Mouse (Mus musculus) kidney, embryonic 16.5 days (tissue): Measurements from ENCODE around the gene Nt5c1a. TPM values are rescaled to one million over a fixed set of nuclear protein-coding genes. Genes with fewer than 3 reads are reported as not detected.
"Not testable (repeated sequence)": the region's sequence is repeated elsewhere in the genome, so short reads cannot be mapped to it uniquely, and the experiment has no call there.

Experiments used
- ATAC-seq: fragments of 200-750 bp; cut with Nextera tagmentation; 2 replicates; pipeline ENCODE4 v1.8.0; 2017; ENCODE audit warnings: moderate TSS enrichment; ENCODE audit not compliant: low FRiP score, low TSS enrichment
- H3K27ac ChIP-seq: fragments of 300-500 bp; sonication (generic); 2 replicates; pipeline ENCODE4 v1.5.1; 2014; ENCODE audit warnings: low read length
- H3K27me3 ChIP-seq: fragments of 300-500 bp; sonication (generic); 2 replicates; pipeline ENCODE4 v1.6.1; 2014; ENCODE audit warnings: low read length, control low read depth, mixed read lengths; ENCODE audit not compliant: insufficient read depth
- H3K36me3 ChIP-seq: fragments of 300-500 bp; sonication (generic); 2 replicates; pipeline ENCODE4 v1.6.1; 2014; ENCODE audit warnings: low read length, control low read depth, mixed read lengths; ENCODE audit not compliant: insufficient read depth
- H3K4me1 ChIP-seq: fragments of 300-500 bp; sonication (generic); 2 replicates; pipeline ENCODE4 v1.6.1; 2014; ENCODE audit warnings: low read length, control low read depth, mixed read lengths; ENCODE audit not compliant: insufficient read depth
- H3K4me2 ChIP-seq: fragments of 300-500 bp; sonication (generic); replicated peaks from 2 replicates; pipeline ENCODE4 v1.6.1; 2014; ENCODE audit warnings: low read depth, low read length
- H3K4me3 ChIP-seq: fragments of 300-500 bp; sonication (generic); 2 replicates; pipeline ENCODE4 v1.5.1; 2014; ENCODE audit warnings: mild to moderate bottlenecking, low read length
- H3K9ac ChIP-seq: fragments of 300-500 bp; sonication (generic); replicated peaks from 2 replicates; pipeline ENCODE4 v1.6.1; 2014; ENCODE audit warnings: low read length
- H3K9me3 ChIP-seq: fragments of 300-500 bp; sonication (generic); 2 replicates; pipeline ENCODE4 v1.6.1; 2016; ENCODE audit warnings: low read length, control low read depth
- WGBS: fragments of 180-500 bp; shearing (Covaris S2); extraction: QIAGEN DNeasy Blood & Tissue Kit; methylation state at CpG from one replicate; pipeline ENCODE4 v1.1.7; 2014; 5-methylcytosine and 5-hydroxymethylcytosine counted together
- polyA plus RNA-seq: library from polyadenylated mRNA; unstranded; fragments of >200 nt; fragmentation: Nextera tagmentation; extraction: Ambion mirVana; gene quantifications from 2 replicates; pipeline ENCODE4 v1.2.1, GENCODE M21; 2015

Nt5c1a gene
- 0.25 and 0.28 TPM in 2 replicates for polyA plus RNA-seq

DNA sequence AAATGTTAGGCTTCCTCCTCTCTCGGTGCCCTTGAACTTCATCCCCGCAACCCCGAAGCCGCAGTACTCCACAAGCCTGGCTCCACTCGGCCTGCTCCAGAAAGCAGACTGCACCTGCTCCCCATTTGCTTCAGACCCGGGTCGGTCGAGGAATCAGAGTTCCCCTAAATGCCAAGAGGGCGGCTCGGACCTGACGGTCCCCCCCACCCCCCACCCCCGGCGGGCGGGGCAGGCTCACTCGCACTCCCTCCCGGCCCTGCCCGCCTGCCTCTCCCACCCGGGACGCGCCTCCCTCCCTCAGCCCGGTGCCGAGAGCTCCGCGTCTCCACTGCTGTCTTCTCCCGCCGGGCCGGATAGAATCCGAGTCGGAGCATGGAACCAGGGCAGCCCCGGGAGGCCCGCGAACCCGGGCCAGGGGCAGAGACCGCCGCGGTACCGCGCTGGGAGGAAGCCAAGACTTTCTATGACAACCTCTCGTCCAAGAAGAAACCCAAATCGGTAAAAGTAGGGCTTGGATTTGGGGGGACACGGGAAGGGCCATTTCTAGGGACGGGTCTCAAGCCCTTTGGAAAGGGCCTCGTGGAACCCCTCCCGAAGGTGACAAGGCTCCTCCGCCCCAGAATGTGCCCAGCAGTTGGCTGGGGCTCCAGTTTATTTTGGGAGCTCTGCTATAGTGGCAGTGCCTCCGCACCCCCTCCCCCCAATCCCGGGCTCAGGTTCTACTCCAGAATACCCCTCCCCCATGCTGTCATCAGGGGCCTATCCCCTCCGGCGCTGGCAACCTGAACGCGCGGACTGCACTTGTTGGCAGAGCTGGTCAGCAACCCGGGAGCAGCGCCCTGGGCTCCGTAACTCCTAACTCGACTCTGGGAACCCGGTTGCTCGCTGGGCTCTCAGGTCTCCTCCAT, at the start of gene Nt5c1a:
Nt5c1a (plus strand) TSS at position 319 of the 908 bp plus-strand sequence.
- H3K9me3 ChIP-seq: no peaks in the 10 kb centered on the region
- H3K27me3 ChIP-seq: peaks cover 28% of the 10 kb centered on the region
- H3K4me1 ChIP-seq: peaks cover 14% of the 10 kb centered on the region
- under 1% methylated on average over 58 of the region's 58 CpGs for WGBS
- H3K4me2 ChIP-seq: peak within 1 kb of the TSS; percentile 87
- peak; percentile 55 for ATAC-seq
- H3K4me3 ChIP-seq: peak within 1 kb of the TSS; percentile 49
- H3K36me3 ChIP-seq: no peaks in the 10 kb centered on the region
- no peak within 1 kb of the TSS for H3K27ac ChIP-seq
- peak within 1 kb of the TSS; percentile 58 for H3K9ac ChIP-seq

DNA sequence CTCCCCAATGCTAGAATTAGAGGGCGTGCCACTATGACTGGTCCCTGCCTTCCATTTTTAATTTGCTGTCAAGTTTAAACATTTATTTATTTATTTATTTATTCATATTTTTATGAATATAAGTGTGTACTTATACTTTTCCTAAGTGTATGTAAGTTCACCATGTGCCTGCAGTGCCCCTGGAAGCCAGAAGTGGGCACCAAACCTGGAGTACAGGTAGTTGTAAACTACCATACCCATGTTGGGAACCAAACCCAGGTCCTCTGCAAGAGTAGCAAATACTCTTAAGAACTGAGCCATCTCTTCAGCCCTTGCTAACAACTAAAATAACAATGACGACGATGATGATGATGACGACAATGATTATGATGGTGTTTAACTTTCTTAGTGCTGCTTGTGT, 49.3 kb upstream of the Nt5c1a start:
- 81% methylated on average over 4 of the region's 4 CpGs for WGBS
- Histone ChIP-seq H3K27me3 (no peaks in the 10 kb centered on the region; the same call in 1 of the 2 replicates), H3K4me3 (no peak overlapping the region), H3K9ac (no peak overlapping the region), H3K4me1 (peaks cover 3% of the 10 kb centered on the region; the same call in 1 of the 2 replicates), H3K27ac (no peak overlapping the region), H3K4me2 (no peak overlapping the region), H3K36me3 (no peaks in the 10 kb centered on the region), H3K9me3 (no peaks in the 10 kb centered on the region)
- no peak for ATAC-seq

DNA sequence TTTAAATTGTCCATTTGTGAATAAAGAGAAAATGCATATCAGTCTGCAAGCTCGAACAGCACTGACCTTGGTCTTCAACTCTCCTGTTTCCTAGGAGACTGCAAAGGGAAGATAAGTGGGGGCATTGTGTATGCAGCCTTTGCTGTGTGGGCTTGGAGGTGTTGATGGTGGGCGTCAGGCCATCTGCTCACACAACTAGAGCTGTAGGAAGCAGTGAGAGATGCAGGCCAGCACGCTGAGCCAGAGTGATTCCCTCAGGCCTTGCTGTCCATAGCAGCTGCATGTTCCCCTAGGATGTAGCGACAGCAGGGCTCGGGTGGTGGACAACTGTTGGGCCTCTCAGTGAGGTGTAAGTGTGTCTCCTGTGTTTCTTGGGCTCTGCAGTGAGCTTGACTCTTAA, 48.3 kb upstream of the Nt5c1a start:
- Histone ChIP-seq H3K27ac (no peak overlapping the region), H3K4me1 (peaks cover 3% of the 10 kb centered on the region; the same call in 1 of the 2 replicates), H3K4me3 (no peak overlapping the region), H3K27me3 (no peaks in the 10 kb centered on the region; the same call in 1 of the 2 replicates), H3K36me3 (no peaks in the 10 kb centered on the region), H3K9me3 (no peaks in the 10 kb centered on the region), H3K4me2 (no peak overlapping the region), H3K9ac (no peak overlapping the region)
- no peak for ATAC-seq
- 48% methylated on average over 5 of the region's 5 CpGs for WGBS

DNA sequence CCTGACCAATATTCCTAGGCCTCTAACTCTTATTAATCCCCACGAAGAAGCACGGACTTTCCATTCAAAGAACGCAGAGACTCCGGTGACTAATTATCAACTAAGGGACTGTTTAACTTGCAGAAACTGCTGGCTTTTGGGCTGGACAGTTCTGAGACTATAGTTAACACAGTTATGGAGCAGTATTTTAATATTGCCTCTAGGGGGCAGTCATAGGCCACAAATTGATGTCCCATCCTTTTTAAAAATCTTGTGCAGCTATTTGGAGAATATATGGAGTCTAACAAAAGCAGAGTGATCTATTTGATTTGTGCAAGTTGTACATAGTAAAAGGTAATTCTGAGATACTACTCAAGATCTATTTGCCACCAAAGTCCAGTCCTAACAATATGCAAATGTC, 46.3 kb upstream of the Nt5c1a start:
- H3K9me3 ChIP-seq: no peaks in the 10 kb centered on the region
- no peak overlapping the region for H3K9ac ChIP-seq
- ATAC-seq: peak; percentile 27; the same call in 1 of the 2 replicates
- no peak overlapping the region for H3K27ac ChIP-seq
- H3K4me3 ChIP-seq: no peak overlapping the region
- no peaks in the 10 kb centered on the region for H3K36me3 ChIP-seq
- H3K27me3 ChIP-seq: no peaks in the 10 kb centered on the region; the same call in 1 of the 2 replicates
- WGBS: 19% methylated on average over 4 of the region's 4 CpGs
- no peak overlapping the region for H3K4me2 ChIP-seq
- H3K4me1 ChIP-seq: peaks cover 3% of the 10 kb centered on the region; the same call in 1 of the 2 replicates

DNA sequence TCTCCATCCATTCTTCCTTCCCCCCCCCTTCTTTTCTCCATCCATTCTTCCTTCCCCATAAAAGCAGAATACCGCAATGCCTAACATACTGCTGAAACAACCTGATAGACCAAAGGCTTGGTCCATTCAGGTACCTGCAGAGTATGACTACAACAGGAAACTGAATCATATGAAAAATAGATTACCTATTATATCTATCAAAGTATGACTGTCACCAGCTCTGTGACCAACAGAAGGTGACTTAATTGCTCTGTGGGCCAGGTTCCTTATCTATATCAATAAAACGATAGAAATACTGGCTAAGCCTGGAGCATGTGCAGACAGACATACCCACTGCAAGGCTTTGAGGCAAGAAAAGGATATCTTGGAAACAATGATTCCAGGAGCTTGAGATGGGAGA, 45.9 kb upstream of the Nt5c1a start:
- ATAC-seq: peak; percentile 42; the same call in 1 of the 2 replicates
- 54% methylated on average over 2 of the region's 2 CpGs for WGBS

DNA sequence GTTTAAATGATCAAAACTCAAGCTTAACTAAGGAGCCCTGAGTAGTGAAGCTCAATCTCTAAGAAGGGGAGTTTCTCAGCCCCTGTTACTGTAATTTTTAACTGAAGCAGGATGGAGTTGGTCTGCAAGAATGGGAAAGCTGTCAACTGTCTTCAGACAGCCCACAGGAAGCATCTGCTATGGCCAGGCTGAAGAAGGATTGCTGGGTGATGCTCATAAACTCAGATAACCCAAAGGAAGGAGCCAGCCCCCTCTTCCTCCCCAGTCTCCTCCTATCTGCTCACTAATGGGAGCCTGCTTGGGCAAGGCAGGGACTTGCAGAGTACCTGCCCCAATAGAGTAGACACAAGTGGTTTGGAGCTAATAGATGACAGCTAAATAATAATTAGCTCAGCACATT, 45.5 kb upstream of the Nt5c1a start:
- H3K9ac ChIP-seq: no peak overlapping the region
- no peak for ATAC-seq
- peaks cover 3% of the 10 kb centered on the region; the same call in 1 of the 2 replicates for H3K4me1 ChIP-seq
- H3K27ac ChIP-seq: no peak overlapping the region
- no peak overlapping the region for H3K4me2 ChIP-seq
- H3K4me3 ChIP-seq: no peak overlapping the region
- H3K36me3 ChIP-seq: no peaks in the 10 kb centered on the region
- H3K9me3 ChIP-seq: no peaks in the 10 kb centered on the region
- no peaks in the 10 kb centered on the region; the same call in 1 of the 2 replicates for H3K27me3 ChIP-seq

More for the DNA sequence above, 45.9 kb upstream of the Nt5c1a start:
- H3K4me1 ChIP-seq: peaks cover 3% of the 10 kb centered on the region; the same call in 1 of the 2 replicates
- no peak overlapping the region for H3K27ac ChIP-seq
- H3K4me2 ChIP-seq: no peak overlapping the region
- no peaks in the 10 kb centered on the region for H3K36me3 ChIP-seq
- H3K4me3 ChIP-seq: no peak overlapping the region
- no peaks in the 10 kb centered on the region for H3K9me3 ChIP-seq
- H3K9ac ChIP-seq: no peak overlapping the region
- no peaks in the 10 kb centered on the region; the same call in 1 of the 2 replicates for H3K27me3 ChIP-seq

DNA sequence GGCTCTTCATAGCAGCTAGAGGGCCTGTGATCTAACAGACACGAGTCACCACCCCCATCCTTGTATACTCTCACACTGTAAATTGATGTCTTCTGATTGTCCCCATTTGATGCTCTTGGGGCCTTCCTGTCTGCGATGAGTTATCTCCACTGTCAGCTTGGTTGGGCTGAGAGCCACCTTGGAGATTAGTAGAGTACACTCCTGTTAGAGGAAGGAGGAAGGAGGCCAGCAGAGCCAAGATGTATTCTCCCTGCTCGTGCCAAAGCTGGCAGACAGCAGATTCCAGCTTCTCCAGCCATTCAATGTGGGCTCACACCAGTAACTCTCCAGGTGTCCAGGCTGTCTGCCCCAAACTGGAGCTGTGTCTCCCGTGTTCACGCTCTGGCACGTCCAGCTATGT, 40.7 kb upstream of the Nt5c1a start:
- Histone ChIP-seq H3K9me3 (no peaks in the 10 kb centered on the region), H3K4me2 (no peak overlapping the region), H3K4me1 (peaks cover 10% of the 10 kb centered on the region; the same call in 1 of the 2 replicates), H3K9ac (no peak overlapping the region), H3K27ac (no peak overlapping the region), H3K4me3 (no peak overlapping the region), H3K27me3 (0 out of 2 replicates have a peak, but pooled peaks cover 6% of the 10 kb centered on the region), H3K36me3 (no peaks in the 10 kb centered on the region)
- 81% methylated on average over 6 of the region's 6 CpGs for WGBS
- ATAC-seq: no peak

DNA sequence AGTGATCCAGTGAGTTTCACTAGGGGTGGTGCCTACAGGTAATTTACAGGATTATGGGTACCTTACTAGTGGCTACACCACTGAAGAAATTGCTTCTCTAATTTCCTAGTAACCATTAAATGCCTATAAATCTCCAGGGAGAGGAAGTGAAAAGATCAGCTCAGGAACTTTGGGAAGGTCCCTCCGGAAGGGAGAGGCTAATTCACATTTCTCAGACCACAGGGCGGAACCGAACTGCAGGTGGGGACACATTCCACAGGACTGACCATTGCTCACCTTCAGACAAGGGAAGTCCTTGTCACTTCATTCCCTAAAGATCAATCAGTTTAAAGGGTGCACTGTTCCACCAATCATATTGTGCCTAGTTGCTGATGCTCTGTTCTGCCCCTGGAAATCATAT, 40.1 kb upstream of the Nt5c1a start:
- 40% methylated on average over 3 of the region's 3 CpGs for WGBS
- H3K4me2 ChIP-seq: not testable (repeated sequence)

DNA sequence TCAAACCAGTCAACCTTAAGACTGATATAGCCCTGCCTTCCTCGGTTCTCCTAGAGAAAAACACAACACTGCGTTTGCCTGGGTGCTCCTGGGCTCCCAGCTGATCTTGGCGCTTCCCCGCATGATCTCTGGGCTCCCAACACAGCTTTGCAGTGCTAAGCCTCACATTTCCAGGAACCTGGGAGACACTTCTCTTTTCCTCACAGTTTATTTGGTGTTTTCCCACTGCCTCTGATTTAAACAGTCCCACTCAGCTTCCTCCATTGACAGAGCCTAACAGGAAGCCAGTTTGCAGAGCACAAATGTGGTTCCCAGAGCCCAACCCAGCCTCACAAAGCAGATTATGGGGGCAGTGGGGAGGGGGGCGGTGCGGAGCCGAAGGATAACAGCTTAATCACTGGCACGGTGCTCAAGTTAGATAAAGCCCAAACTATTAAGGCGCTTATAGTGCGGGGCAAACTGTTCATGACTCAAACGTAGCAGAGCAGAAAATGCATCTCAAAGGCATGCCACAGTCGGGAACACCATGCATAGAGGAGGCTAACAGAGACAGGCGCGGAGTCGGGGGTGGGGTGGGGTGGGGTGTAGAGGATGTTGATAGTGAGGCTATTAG, 38.9 kb upstream of the Nt5c1a start:
- Histone ChIP-seq H3K9me3 (peaks cover 8% of the 10 kb centered on the region), H3K4me1 (peaks cover 7% of the 10 kb centered on the region; the same call in 1 of the 2 replicates), H3K27me3 (0 out of 2 replicates have a peak, but pooled peaks cover 6% of the 10 kb centered on the region), H3K9ac (0 out of 2 replicates have a peak overlapping the region, but pooled peaks have one; percentile 4), H3K4me3 (no peak overlapping the region), H3K36me3 (no peaks in the 10 kb centered on the region), H3K4me2 (peak overlapping the region; percentile 35), H3K27ac (no peak overlapping the region)
- 10% methylated on average over 15 of the region's 15 CpGs for WGBS
- ATAC-seq: no peak

More for the DNA sequence above, 40.1 kb upstream of the Nt5c1a start:
- not testable (repeated sequence) for ATAC-seq, H3K9ac ChIP-seq, H3K36me3 ChIP-seq, H3K9me3 ChIP-seq, H3K4me1 ChIP-seq, H3K27me3 ChIP-seq, H3K27ac ChIP-seq, H3K4me3 ChIP-seq
